Mouse (Mus musculus) T-helper 2 cell (primary cell): ENCODE results near the gene Nipbl.

Source experiments
- in situ Hi-C: fragments of 300-600 bp; cut with MboI, MseI; formaldehyde crosslinking; loops from one replicate; pipeline ENCODE4 v1.15.1; 2025; ENCODE audit warnings: high pct_unique_total_duplicates

Gene Nipbl

GRCm38 (mm10) chr15:8420909-8421308 is 23.4 kb downstream of the Nipbl start:
- in situ Hi-C loops = no loop called here

- in situ Hi-C loops = no loop called here
Measured at GRCm38 (mm10) chr15:8416500-8417138, 27.6 kb downstream of the Nipbl start.

GRCm38 (mm10) chr15:8413356-8413755 is 30.9 kb downstream of the Nipbl start:
- in situ Hi-C loops = no loop called here

GRCm38 (mm10) chr15:8411873-8412272 is 32.4 kb downstream of the Nipbl start:
- in situ Hi-C loops = no loop called here

- in situ Hi-C loops = no loop called here
Measured at GRCm38 (mm10) chr15:8411168-8411837, 33.0 kb downstream of the Nipbl start.

- in situ Hi-C loops = no loop called here
Measured at GRCm38 (mm10) chr15:8407082-8407481, 37.2 kb downstream of the Nipbl start.

GRCm38 (mm10) chr15:8406219-8406618 is 38.0 kb downstream of the Nipbl start:
- in situ Hi-C loops = no loop called here

GRCm38 (mm10) chr15:8402591-8402990 is 41.7 kb downstream of the Nipbl start:
- in situ Hi-C loops = no loop called here

- in situ Hi-C loops = no loop called here
Measured at GRCm38 (mm10) chr15:8401536-8401935, 42.7 kb downstream of the Nipbl start.

GRCm38 (mm10) chr15:8391764-8392163 is 52.5 kb downstream of the Nipbl start:
- in situ Hi-C loops = no loop called here

- in situ Hi-C loops = loop anchor here (10.0 kb wide), 1 partner anchor 203 kb away; no protein-coding TSS in a partner anchor
Measured at GRCm38 (mm10) chr15:8382213-8382612, 62.0 kb downstream of the Nipbl start.

- in situ Hi-C loops = no loop called here
Measured at GRCm38 (mm10) chr15:8375657-8376056, 68.6 kb downstream of the Nipbl start.

- in situ Hi-C loops = no loop called here
Measured at GRCm38 (mm10) chr15:8374724-8375123, 69.5 kb downstream of the Nipbl start.

GRCm38 (mm10) chr15:8347104-8347773 is 97.0 kb downstream of the Nipbl start:
- in situ Hi-C loops = no loop called here

GRCm38 (mm10) chr15:8340596-8340995 is 103.7 kb downstream of the Nipbl start:
- in situ Hi-C loops = no loop called here

GRCm38 (mm10) chr15:8331547-8331946 is 112.7 kb downstream of the Nipbl start:
- in situ Hi-C loops = no loop called here

- in situ Hi-C loops = no loop called here
Measured at GRCm38 (mm10) chr15:8325629-8326028, 118.6 kb downstream of the Nipbl start.

GRCm38 (mm10) chr15:8324833-8325232 is 119.4 kb downstream of the Nipbl start:
- in situ Hi-C loops = no loop called here

- in situ Hi-C loops = no loop called here
Measured at GRCm38 (mm10) chr15:8324061-8324460, 120.2 kb downstream of the Nipbl start.

- in situ Hi-C loops = no loop called here
Measured at GRCm38 (mm10) chr15:8321491-8321890, 122.8 kb downstream of the Nipbl start.

GRCm38 (mm10) chr15:8319191-8319590 is 125.1 kb downstream of the Nipbl start:
- in situ Hi-C loops = no loop called here

GRCm38 (mm10) chr15:8317381-8317780 is 126.9 kb downstream of the Nipbl start:
- in situ Hi-C loops = no loop called here

GRCm38 (mm10) chr15:8305474-8305873 is 138.8 kb downstream of the Nipbl start:
- in situ Hi-C loops = loop anchor here (10.0 kb wide), 1 partner anchor 181 kb away; no protein-coding TSS in a partner anchor
